Comparison of ENCODE assay signal across 26 mouse cellular contexts in genomic region chr12:75367371-75367770, GRCm38 (mm10). TPM values are rescaled to one million over a fixed set of nuclear protein-coding genes. Genes with fewer than 3 reads are reported as not detected.
"Had no signal": no experiment of that assay in that cellular context is flagged by ENCODE, and none has a peak within 500 bp of the region (broad histone marks: within the 10 kb centered on the region; RNA-seq: fewer than 3 reads in every experiment).

No protein-coding gene starts in this region.

- H3K4me3 ChIP-seq: lung, embryonic 15.5 days; midbrain, embryonic 10.5 days; midbrain, embryonic 12.5 days; myocyte; neural tube, embryonic 13.5 days; neural tube, embryonic 15.5 days had no signal

- DNase-seq: liver, postnatal 0 days; lung, adult 2 months; lung, postnatal 4 days; midbrain, embryonic 14.5 days; retina, postnatal 1 day; right cerebral cortex, adult 18-20 months; right cerebral cortex, postnatal 25 days; right cerebral cortex, postnatal 4 days; spleen, adult 18-20 months; thymus, adult 18-20 months; thymus, postnatal 14 days; thymus, postnatal 36 days had no signal

- H3K27me3 ChIP-seq: lung, embryonic 15.5 days; midbrain, embryonic 12.5 days; neural tube, embryonic 13.5 days; neural tube, embryonic 15.5 days had no signal

- H3K36me3 ChIP-seq: lung, embryonic 15.5 days; midbrain, embryonic 10.5 days; midbrain, embryonic 12.5 days; neural tube, embryonic 13.5 days; neural tube, embryonic 15.5 days had no signal

- H3K4me1 ChIP-seq: lung, embryonic 15.5 days; midbrain, embryonic 10.5 days; midbrain, embryonic 12.5 days; neural tube, embryonic 13.5 days had no signal

- H3K9ac ChIP-seq: liver, postnatal 0 days; lung, embryonic 15.5 days; midbrain, embryonic 12.5 days; neural tube, embryonic 13.5 days; neural tube, embryonic 15.5 days had no signal

- H3K27ac ChIP-seq: lung, embryonic 15.5 days; midbrain, embryonic 10.5 days; midbrain, embryonic 12.5 days; neural tube, embryonic 13.5 days; neural tube, embryonic 15.5 days had no signal

RNA-seq across cellular contexts. Expression of gene Gphb5, which starts 49.2 kb away (rescaled TPM):
- total RNA-seq: megakaryocyte, adult 5-6 weeks; megakaryocyte-erythroid progenitor cell, adult 5-6 weeks had no signal
- polyA plus RNA-seq: liver, postnatal 0 days; lung, adult 2 months; lung, embryonic 15.5 days; lung, postnatal 0 days; midbrain, embryonic 10.5 days; midbrain, embryonic 14.5 days; midbrain, embryonic 16.5 days; myocyte; neural tube, embryonic 11.5 days; neural tube, embryonic 13.5 days; neural tube, embryonic 15.5 days; small intestine, adult 2 months; stomach, embryonic 14.5 days; stomach, embryonic 16.5 days had no signal

RNA-seq across cellular contexts. Expression of gene Rhoj, which starts 59.2 kb away (rescaled TPM):
- total RNA-seq: megakaryocyte-erythroid progenitor cell, adult 5-6 weeks had no signal
